Mouse (Mus musculus) brain, embryonic 14.5 days (tissue): Measurements from ENCODE around the gene Wdr46.

Experiments
- CTCF ChIP-seq: fragments of 200-500 bp; IDR thresholded peaks from 2 replicates; pipeline ENCODE4 v1.5.1; 2012; ENCODE audit warnings: inconsistent platforms, mild to moderate bottlenecking, moderate library complexity, borderline replicate concordance; ENCODE audit not compliant: insufficient read depth, insufficient read length; ENCODE audit errors: extremely low read depth
- POLR2A ChIP-seq: fragments of 200-500 bp; IDR thresholded peaks from 2 replicates; pipeline ENCODE4 v1.6.1; 2012; ENCODE audit warnings: mild to moderate bottlenecking, inconsistent platforms, borderline replicate concordance; ENCODE audit not compliant: poor library complexity, insufficient read depth, insufficient read length, severe bottlenecking; ENCODE audit errors: extremely low read depth

DNA sequence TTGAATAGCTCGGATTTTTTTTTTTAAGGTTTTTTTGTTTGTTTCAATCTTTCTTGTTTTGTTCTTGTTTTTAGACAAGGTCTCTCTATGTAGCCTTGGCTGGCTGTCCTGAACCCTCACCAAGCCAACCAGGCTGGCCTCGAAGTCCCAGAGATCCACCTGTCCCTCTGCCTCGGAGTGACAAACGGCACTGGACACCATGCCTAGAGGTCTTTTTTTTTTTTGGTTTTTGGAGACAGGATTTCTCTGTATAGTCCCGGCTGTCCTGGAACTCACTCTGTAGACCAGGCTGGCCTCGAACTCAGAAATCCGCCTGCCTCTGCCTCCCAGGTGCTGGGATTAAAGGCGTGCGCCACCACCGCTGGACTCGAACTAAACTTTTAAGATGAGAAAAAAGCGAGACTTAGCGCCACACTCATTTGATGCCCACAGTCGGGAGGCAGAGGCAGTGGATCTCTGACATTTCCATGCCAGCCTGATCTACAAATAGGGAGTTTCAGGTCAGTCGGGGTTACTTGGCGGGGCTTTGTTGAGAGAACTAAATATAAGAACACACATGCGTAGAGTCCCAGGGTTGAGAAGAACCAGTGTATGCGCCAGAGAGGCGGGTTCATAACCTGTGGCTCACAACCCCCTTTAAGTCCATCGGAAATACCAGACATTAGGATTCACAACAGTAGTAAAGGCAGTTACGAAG is 12.1 kb upstream of the Wdr46 start:
- TF ChIP-seq CTCF (no peak), POLR2A (no peak)
